Mouse (Mus musculus): Measurements from ENCODE around the gene Coro2b. TPM values are rescaled to one million over a fixed set of nuclear protein-coding genes. Genes with fewer than 3 reads are reported as not detected.

Gene Coro2b
- polyA plus RNA-seq, 1 experiment from 2014 or later: 0.98 TPM

- Histone ChIP-seq H3K27ac (no peak overlapping the region), H3K36me3 (no peaks in the 10 kb centered on the region), H3K9ac (no peak overlapping the region), H3K4me3 (replicated peaks) (no peak overlapping the region), H3K9me3 (replicated peaks) (no peaks in the 10 kb centered on the region), H3K4me1 (replicated peaks) (no peaks in the 10 kb centered on the region), H3K27me3 (no peaks in the 10 kb centered on the region), H3K4me2 (no peak overlapping the region)
- ATAC-seq (ENCODE audit: low read depth) (no peak), DNase-seq (no peak)
- WGBS (ENCODE audit: insufficient replicate concordance): 40% methylated on average over 4 of the region's 4 CpGs
Observed at GRCm38 (mm10) chr9:62510530-62510936, 26.3 kb downstream of the Coro2b start.

- no peaks in the 10 kb centered on the region for H3K27me3 ChIP-seq
- no peak for ATAC-seq (ENCODE audit: low read depth)
- no peaks in the 10 kb centered on the region for H3K9me3 ChIP-seq (replicated peaks)
- H3K4me3 ChIP-seq (replicated peaks): no peak overlapping the region
- DNase-seq: no peak
- no peaks in the 10 kb centered on the region for H3K4me1 ChIP-seq (replicated peaks)
- H3K9ac ChIP-seq: no peak overlapping the region
- WGBS (ENCODE audit: insufficient replicate concordance): 67% methylated on average over 6 of the region's 6 CpGs
- no peaks in the 10 kb centered on the region for H3K36me3 ChIP-seq
- H3K27ac ChIP-seq: no peak overlapping the region
- H3K4me2 ChIP-seq: no peak overlapping the region
Observed at GRCm38 (mm10) chr9:62509617-62510016, 27.2 kb downstream of the Coro2b start.

GRCm38 (mm10) chr9:62508740-62509524 lies 27.9 kb downstream of the Coro2b start:
- no peaks in the 10 kb centered on the region for H3K4me1 ChIP-seq (replicated peaks)
- H3K36me3 ChIP-seq: no peaks in the 10 kb centered on the region
- WGBS (ENCODE audit: insufficient replicate concordance): 65% methylated on average over 10 of the region's 10 CpGs
- no peak overlapping the region for H3K9ac ChIP-seq
- DNase-seq (no peak), ATAC-seq (ENCODE audit: low read depth) (no peak)
- no peak overlapping the region for H3K27ac ChIP-seq
- H3K27me3 ChIP-seq: no peaks in the 10 kb centered on the region
- no peak overlapping the region for H3K4me2 ChIP-seq
- H3K9me3 ChIP-seq (replicated peaks): no peaks in the 10 kb centered on the region
- H3K4me3 ChIP-seq (replicated peaks): no peak overlapping the region

GRCm38 (mm10) chr9:62506467-62507067 lies 30.3 kb downstream of the Coro2b start:
- DNase-seq (no peak), ATAC-seq (ENCODE audit: low read depth) (no peak)
- no peaks in the 10 kb centered on the region for H3K27me3 ChIP-seq
- H3K4me3 ChIP-seq (replicated peaks): no peak overlapping the region
- no peak overlapping the region for H3K9ac ChIP-seq
- WGBS (ENCODE audit: insufficient replicate concordance): 68% methylated on average over 11 of the region's 11 CpGs
- H3K9me3 ChIP-seq (replicated peaks): no peaks in the 10 kb centered on the region
- no peak overlapping the region for H3K4me2 ChIP-seq
- no peaks in the 10 kb centered on the region for H3K36me3 ChIP-seq
- no peak overlapping the region for H3K27ac ChIP-seq
- no peaks in the 10 kb centered on the region; the same call in 1 of the 2 replicates for H3K4me1 ChIP-seq (replicated peaks)

GRCm38 (mm10) chr9:62504129-62504528 lies 32.7 kb downstream of the Coro2b start:
- Histone ChIP-seq H3K4me2 (no peak overlapping the region), H3K27me3 (no peaks in the 10 kb centered on the region), H3K9ac (no peak overlapping the region), H3K27ac (no peak overlapping the region), H3K4me1 (replicated peaks) (no peaks in the 10 kb centered on the region; the same call in 1 of the 2 replicates), H3K9me3 (replicated peaks) (no peaks in the 10 kb centered on the region), H3K36me3 (no peaks in the 10 kb centered on the region), H3K4me3 (replicated peaks) (no peak overlapping the region)
- WGBS (ENCODE audit: insufficient replicate concordance): 60% methylated on average over 7 of the region's 7 CpGs
- ATAC-seq (ENCODE audit: low read depth): no peak
- no peak for DNase-seq

GRCm38 (mm10) chr9:62502361-62502760 lies 34.5 kb downstream of the Coro2b start:
- WGBS (ENCODE audit: insufficient replicate concordance): 53% methylated on average over 2 of the region's 2 CpGs

GRCm38 (mm10) chr9:62501566-62501965 lies 35.3 kb downstream of the Coro2b start:
- no peaks in the 10 kb centered on the region for H3K9me3 ChIP-seq (replicated peaks)
- H3K27me3 ChIP-seq: no peaks in the 10 kb centered on the region
- H3K27ac ChIP-seq: no peak overlapping the region
- WGBS (ENCODE audit: insufficient replicate concordance): 67% methylated on average over 3 of the region's 3 CpGs
- ATAC-seq (ENCODE audit: low read depth) (no peak), DNase-seq (no peak)
- H3K4me2 ChIP-seq: no peak overlapping the region
- H3K4me3 ChIP-seq (replicated peaks): no peak overlapping the region
- H3K9ac ChIP-seq: no peak overlapping the region
- peaks cover 2% of the 10 kb centered on the region for H3K4me1 ChIP-seq (replicated peaks)
- H3K36me3 ChIP-seq: no peaks in the 10 kb centered on the region

More at GRCm38 (mm10) chr9:62502361-62502760, 34.5 kb downstream of the Coro2b start:
- Histone ChIP-seq H3K27me3 (no peaks in the 10 kb centered on the region), H3K9me3 (replicated peaks) (no peaks in the 10 kb centered on the region), H3K9ac (no peak overlapping the region), H3K36me3 (no peaks in the 10 kb centered on the region), H3K4me3 (replicated peaks) (no peak overlapping the region), H3K27ac (no peak overlapping the region), H3K4me2 (no peak overlapping the region), H3K4me1 (replicated peaks) (no peaks in the 10 kb centered on the region; the same call in none of the 2 replicates)
- DNase-seq: no peak
- no peak for ATAC-seq (ENCODE audit: low read depth)

- Histone ChIP-seq H3K4me2 (no peak overlapping the region), H3K9me3 (replicated peaks) (no peaks in the 10 kb centered on the region), H3K9ac (no peak overlapping the region), H3K36me3 (no peaks in the 10 kb centered on the region), H3K27me3 (no peaks in the 10 kb centered on the region), H3K4me1 (replicated peaks) (peaks cover 2% of the 10 kb centered on the region), H3K27ac (no peak overlapping the region), H3K4me3 (replicated peaks) (no peak overlapping the region)
- WGBS (ENCODE audit: insufficient replicate concordance): 60% methylated on average over 4 of the region's 4 CpGs
- ATAC-seq (ENCODE audit: low read depth): no peak
- no peak for DNase-seq
Observed at GRCm38 (mm10) chr9:62500007-62500406, 36.8 kb downstream of the Coro2b start.

- Histone ChIP-seq H3K9me3 (replicated peaks) (no peaks in the 10 kb centered on the region), H3K4me3 (replicated peaks) (no peak overlapping the region), H3K9ac (no peak overlapping the region), H3K36me3 (no peaks in the 10 kb centered on the region), H3K27me3 (no peaks in the 10 kb centered on the region), H3K4me1 (replicated peaks) (peaks cover 2% of the 10 kb centered on the region), H3K27ac (no peak overlapping the region), H3K4me2 (no peak overlapping the region)
- ATAC-seq (ENCODE audit: low read depth) (no peak), DNase-seq (no peak)
- WGBS (ENCODE audit: insufficient replicate concordance): 69% methylated on average over 6 of the region's 6 CpGs
Observed at GRCm38 (mm10) chr9:62498945-62499344, 37.9 kb downstream of the Coro2b start.

GRCm38 (mm10) chr9:62497135-62498092 lies 39.4 kb downstream of the Coro2b start:
- no peak overlapping the region for H3K9ac ChIP-seq

More at GRCm38 (mm10) chr9:62497135-62498092, 39.4 kb downstream of the Coro2b start:
- no peaks in the 10 kb centered on the region for H3K36me3 ChIP-seq
- H3K27ac ChIP-seq: no peak overlapping the region
- H3K4me1 ChIP-seq (replicated peaks): peaks cover 2% of the 10 kb centered on the region
- H3K4me2 ChIP-seq: no peak overlapping the region
- H3K4me3 ChIP-seq (replicated peaks): no peak overlapping the region
- H3K27me3 ChIP-seq: no peaks in the 10 kb centered on the region
- DNase-seq (no peak), ATAC-seq (ENCODE audit: low read depth) (no peak)
- 44% methylated on average over 18 of the region's 18 CpGs for WGBS (ENCODE audit: insufficient replicate concordance)
- H3K9me3 ChIP-seq (replicated peaks): no peaks in the 10 kb centered on the region
